Mouse (Mus musculus) heart, postnatal 4 days (tissue): ENCODE results near the gene Cmtm2a. TPM values are rescaled to one million over a fixed set of nuclear protein-coding genes. Genes with fewer than 3 reads are reported as not detected.

Experiments used
- total RNA-seq, 2 experiments: library from RNA; stranded (reverse); gene quantifications; 2 replicates each; pipeline ENCODE4 v1.2.3; 2021

Gene Cmtm2a
- total RNA-seq, 2 experiments from 2014 or later, result not detected

Other genes with a start within 250 kb of the Cmtm2a start
- 100 to 1,000 TPM; 260 to 270 TPM for gene Cdh5, start 191.6 kb downstream of the Cmtm2a start, total RNA-seq
- gene Bean1, start 122.7 kb downstream of the Cmtm2a start, total RNA-seq, result 1 to 10 TPM; 4.4 to 5.1 TPM
- 10 to 100 TPM in 1 of 2 experiments, 1 to 10 TPM in 1; 9.6 to 10.3 TPM for gene Tk2, start 44.6 kb downstream of the Cmtm2a start, total RNA-seq
- gene Cklf, start 42.3 kb downstream of the Cmtm2a start, total RNA-seq, result 10 to 100 TPM; 10.9 to 11.3 TPM
- not detected for gene Gm45711, start 16.9 kb upstream of the Cmtm2a start, total RNA-seq
- gene Cmtm1, start 17.0 kb upstream of the Cmtm2a start, total RNA-seq, result not detected
- not detected for gene Gm11020, start 28.4 kb upstream of the Cmtm2a start, total RNA-seq
- gene Cmtm2b, start 29.0 kb upstream of the Cmtm2a start, total RNA-seq, result not detected
- gene Cmtm3, start 46.2 kb upstream of the Cmtm2a start, total RNA-seq, result 10 to 100 TPM; 50.6 to 50.7 TPM
- 10 to 100 TPM; 17.1 to 17.2 TPM for gene Cmtm4, start 102.6 kb upstream of the Cmtm2a start, total RNA-seq
- 100 to 1,000 TPM in 1 of 2 experiments, 10 to 100 TPM in 1; 92.6 to 107 TPM for gene Dync1li2, start 149.9 kb upstream of the Cmtm2a start, total RNA-seq
- gene Terb1, start 216.7 kb upstream of the Cmtm2a start, total RNA-seq, result not detected
- gene Nae1, start 241.5 kb upstream of the Cmtm2a start, total RNA-seq, result 10 to 100 TPM; 40.9 to 41.0 TPM
- gene Car7, start 241.5 kb upstream of the Cmtm2a start, total RNA-seq, result 1 to 10 TPM; 1.7 to 2.9 TPM